Mouse (Mus musculus) lung, postnatal 0 days (tissue): ENCODE measurements around the gene Camta1. TPM values are rescaled to one million over a fixed set of nuclear protein-coding genes. Genes with fewer than 3 reads are reported as not detected.

Source experiments
- ATAC-seq: fragments of 200-750 bp; cut with Nextera tagmentation; 2 replicates; pipeline ENCODE4 v1.8.0; 2017; ENCODE audit warnings: moderate library complexity
- DNase-seq: peaks from one replicate; pipeline ENCODE4 v3.0.0-alpha.2; 2016; ENCODE audit warnings: low spot score
- H3K27ac ChIP-seq: fragments of 300-500 bp; sonication (generic); 2 replicates; pipeline ENCODE4 v1.5.1; 2014; ENCODE audit warnings: antibody characterized with exemption, mild to moderate bottlenecking, low read length, mixed read lengths
- H3K27me3 ChIP-seq: fragments of 300-500 bp; sonication (generic); replicated peaks from 2 replicates; pipeline ENCODE4 v1.6.1; 2014; ENCODE audit warnings: low read length, mixed read lengths; ENCODE audit not compliant: insufficient read depth
- H3K36me3 ChIP-seq: fragments of 300-500 bp; sonication (generic); 2 replicates; pipeline ENCODE4 v1.6.1; 2014; ENCODE audit warnings: low read length, mixed read lengths; ENCODE audit not compliant: insufficient read depth
- H3K4me1 ChIP-seq: fragments of 300-500 bp; sonication (generic); 2 replicates; pipeline ENCODE4 v1.6.1; 2014; ENCODE audit warnings: antibody characterized with exemption, low read depth, low read length, mixed read lengths; ENCODE audit not compliant: insufficient read depth
- H3K4me2 ChIP-seq: fragments of 300-500 bp; sonication (generic); replicated peaks from 2 replicates; pipeline ENCODE4 v1.6.1; 2014; ENCODE audit warnings: low read depth, mild to moderate bottlenecking, low read length, moderate library complexity, mixed read lengths
- H3K4me3 ChIP-seq: fragments of 300-500 bp; sonication (generic); 2 replicates; pipeline ENCODE4 v1.5.1; 2014; ENCODE audit warnings: low read depth, low read length
- H3K9ac ChIP-seq: fragments of 300-500 bp; sonication (generic); replicated peaks from 2 replicates; pipeline ENCODE4 v1.6.1; 2014; ENCODE audit warnings: low read depth, mild to moderate bottlenecking
- H3K9me3 ChIP-seq: fragments of 300-500 bp; sonication (generic); 2 replicates; pipeline ENCODE4 v1.6.1; 2016; ENCODE audit warnings: low read length, mixed read lengths
- CTCF ChIP-seq: IDR thresholded peaks from 2 replicates; pipeline ENCODE4 v1.5.1; 2016; ENCODE audit warnings: antibody characterized with exemption, mild to moderate bottlenecking
- EP300 ChIP-seq: IDR thresholded peaks from 2 replicates; pipeline ENCODE4 v1.6.1; 2016; ENCODE audit warnings: antibody characterized with exemption, mild to moderate bottlenecking, control low read depth
- WGBS: fragments of 180-500 bp; shearing (Covaris S2); extraction: QIAGEN DNeasy Blood & Tissue Kit; methylation state at CpG from one replicate; pipeline ENCODE4 v1.1.7; 2014; 5-methylcytosine and 5-hydroxymethylcytosine counted together
- polyA plus RNA-seq: library from polyadenylated mRNA; unstranded; fragments of >200 nt; fragmentation: Nextera tagmentation; extraction: Ambion mirVana; gene quantifications from 2 replicates; pipeline ENCODE4 v1.2.1, GENCODE M21; 2015

Camta1 gene
- polyA plus RNA-seq, 1 experiment from 2014 or later = 86.4 TPM

GRCm38 (mm10) chr4:150964635-150965554 is 896.8 kb downstream of the Camta1 start:
- 10% methylated on average over 25 of the region's 25 CpGs for WGBS
- no peak for TF ChIP-seq EP300
- TF ChIP-seq CTCF = peak; percentile 89
- no peaks in the 10 kb centered on the region for H3K27me3 ChIP-seq
- H3K36me3 ChIP-seq = no peaks in the 10 kb centered on the region
- DNase-seq (peak; percentile 78), ATAC-seq (peak; percentile 84)
- H3K27ac ChIP-seq = no peak overlapping the region
- H3K9me3 ChIP-seq = no peaks in the 10 kb centered on the region
- no peak overlapping the region for H3K9ac ChIP-seq
- peak overlapping the region; percentile 12; the same call in 1 of the 2 replicates for H3K4me3 ChIP-seq
- no peaks in the 10 kb centered on the region for H3K4me1 ChIP-seq
- peak overlapping the region; percentile 55 for H3K4me2 ChIP-seq

- TF ChIP-seq EP300 (no peak), CTCF (no peak)
- Histone ChIP-seq H3K4me1 (no peaks in the 10 kb centered on the region), H3K4me2 (no peak overlapping the region), H3K9me3 (no peaks in the 10 kb centered on the region), H3K9ac (no peak overlapping the region), H3K27me3 (no peaks in the 10 kb centered on the region), H3K36me3 (no peaks in the 10 kb centered on the region), H3K27ac (no peak overlapping the region), H3K4me3 (no peak overlapping the region)
- DNase-seq (no peak), ATAC-seq (no peak)
- WGBS = 66% methylated on average over 2 of the region's 2 CpGs
Measured at GRCm38 (mm10) chr4:150963711-150964110, 898.0 kb downstream of the Camta1 start.

GRCm38 (mm10) chr4:150962231-150962630 is 899.4 kb downstream of the Camta1 start:
- no peak for TF ChIP-seq EP300
- TF ChIP-seq CTCF = no peak
- Histone ChIP-seq H3K4me1 (no peaks in the 10 kb centered on the region), H3K4me3 (no peak overlapping the region), H3K9me3 (no peaks in the 10 kb centered on the region), H3K36me3 (no peaks in the 10 kb centered on the region), H3K27me3 (no peaks in the 10 kb centered on the region), H3K4me2 (no peak overlapping the region), H3K27ac (no peak overlapping the region), H3K9ac (no peak overlapping the region)
- 25% methylated on average over 6 of the region's 6 CpGs for WGBS
- ATAC-seq (no peak), DNase-seq (peak; percentile 31)

DNA sequence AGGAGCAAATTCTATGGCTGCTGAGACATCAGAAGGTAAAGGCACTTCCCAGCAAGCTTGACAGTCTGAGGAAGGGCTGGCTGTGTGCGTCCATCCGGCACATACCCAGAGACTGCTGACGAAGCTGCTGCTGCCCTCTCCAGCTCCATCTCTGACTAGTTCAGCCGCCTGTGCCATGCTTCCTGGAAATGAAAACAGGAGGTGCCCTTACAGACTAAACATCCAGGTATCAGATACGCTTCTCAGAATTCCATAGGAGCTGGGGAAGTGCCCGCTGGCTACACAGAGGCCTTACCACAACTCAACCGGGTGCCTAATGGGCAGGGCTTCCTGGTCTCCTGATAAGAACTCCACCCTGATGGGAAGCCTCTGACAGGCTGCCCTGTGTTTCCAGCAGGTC is 903.1 kb downstream of the Camta1 start:
- no peak overlapping the region for H3K27ac ChIP-seq
- ATAC-seq = peak; percentile 28; the same call in 1 of the 2 replicates
- WGBS = 65% methylated on average over 7 of the region's 7 CpGs
- H3K9me3 ChIP-seq = no peaks in the 10 kb centered on the region
- H3K4me2 ChIP-seq = no peak overlapping the region
- no peaks in the 10 kb centered on the region for H3K27me3 ChIP-seq
- DNase-seq = no peak
- no peak overlapping the region for H3K9ac ChIP-seq
- TF ChIP-seq EP300 (peak; percentile 62), CTCF (no peak)
- H3K4me1 ChIP-seq = no peaks in the 10 kb centered on the region
- H3K36me3 ChIP-seq = no peaks in the 10 kb centered on the region
- H3K4me3 ChIP-seq = no peak overlapping the region

- ATAC-seq (no peak), DNase-seq (no peak)
- Histone ChIP-seq H3K36me3 (no peaks in the 10 kb centered on the region), H3K9me3 (no peaks in the 10 kb centered on the region), H3K9ac (no peak overlapping the region), H3K4me3 (no peak overlapping the region), H3K27ac (no peak overlapping the region), H3K27me3 (no peaks in the 10 kb centered on the region), H3K4me1 (no peaks in the 10 kb centered on the region), H3K4me2 (no peak overlapping the region)
- 46% methylated on average over 1 of the region's 1 CpGs for WGBS
- TF ChIP-seq CTCF (no peak), EP300 (no peak)
Measured at GRCm38 (mm10) chr4:150957106-150957458, 904.6 kb downstream of the Camta1 start.

DNA sequence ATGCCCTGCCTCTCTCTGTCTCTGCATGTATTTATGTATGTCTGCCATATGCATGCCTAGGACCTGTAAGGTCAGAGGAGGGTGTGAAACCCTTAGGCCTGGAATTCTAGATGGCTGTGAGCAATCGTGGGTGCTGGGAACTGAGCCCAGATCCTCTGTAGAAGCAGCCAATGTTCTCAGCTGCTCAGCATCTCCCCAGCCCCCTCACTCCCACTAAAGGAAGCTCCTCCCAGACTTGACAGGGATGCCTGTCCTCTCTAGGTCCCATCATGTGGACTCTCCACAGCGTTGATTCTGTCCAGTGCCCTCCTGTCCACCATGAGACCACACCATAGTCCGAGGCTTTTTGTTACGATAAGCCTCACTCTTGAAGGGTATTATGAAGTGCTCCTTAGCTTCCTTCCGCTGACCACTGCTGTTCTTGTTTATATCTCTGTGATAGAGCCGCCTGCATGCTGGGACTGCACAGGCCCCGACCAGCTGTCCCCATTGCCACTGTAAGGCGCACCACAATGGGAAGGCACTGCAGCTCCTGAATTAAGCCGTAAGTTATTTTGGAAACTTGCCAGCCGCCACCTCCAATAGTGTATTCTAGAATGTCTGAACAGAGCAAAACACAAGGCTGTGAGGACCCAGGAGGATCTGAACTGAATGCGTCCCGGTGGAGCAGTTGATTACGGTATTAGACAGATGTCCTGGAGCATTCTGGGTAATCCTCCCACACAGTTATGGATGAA is 905.1 kb downstream of the Camta1 start:
- Histone ChIP-seq H3K9me3 (no peaks in the 10 kb centered on the region), H3K9ac (no peak overlapping the region), H3K4me3 (no peak overlapping the region), H3K4me1 (no peaks in the 10 kb centered on the region), H3K27me3 (no peaks in the 10 kb centered on the region), H3K27ac (no peak overlapping the region), H3K36me3 (no peaks in the 10 kb centered on the region), H3K4me2 (no peak overlapping the region)
- 55% methylated on average over 13 of the region's 13 CpGs for WGBS
- no peak for TF ChIP-seq EP300
- no peak for TF ChIP-seq CTCF
- ATAC-seq (no peak), DNase-seq (no peak)
